Mouse (Mus musculus): Measurements from ENCODE around the gene Krt17. TPM values are rescaled to one million over a fixed set of nuclear protein-coding genes. Genes with fewer than 3 reads are reported as not detected.
"Not testable (repeated sequence)": the region's sequence is repeated elsewhere in the genome, so short reads cannot be mapped to it uniquely, and the experiment has no call there.

Gene Krt17
- polyA plus RNA-seq (2012; rRNA removed), result 1.9 and 2.2 TPM in 2 replicates

DNA sequence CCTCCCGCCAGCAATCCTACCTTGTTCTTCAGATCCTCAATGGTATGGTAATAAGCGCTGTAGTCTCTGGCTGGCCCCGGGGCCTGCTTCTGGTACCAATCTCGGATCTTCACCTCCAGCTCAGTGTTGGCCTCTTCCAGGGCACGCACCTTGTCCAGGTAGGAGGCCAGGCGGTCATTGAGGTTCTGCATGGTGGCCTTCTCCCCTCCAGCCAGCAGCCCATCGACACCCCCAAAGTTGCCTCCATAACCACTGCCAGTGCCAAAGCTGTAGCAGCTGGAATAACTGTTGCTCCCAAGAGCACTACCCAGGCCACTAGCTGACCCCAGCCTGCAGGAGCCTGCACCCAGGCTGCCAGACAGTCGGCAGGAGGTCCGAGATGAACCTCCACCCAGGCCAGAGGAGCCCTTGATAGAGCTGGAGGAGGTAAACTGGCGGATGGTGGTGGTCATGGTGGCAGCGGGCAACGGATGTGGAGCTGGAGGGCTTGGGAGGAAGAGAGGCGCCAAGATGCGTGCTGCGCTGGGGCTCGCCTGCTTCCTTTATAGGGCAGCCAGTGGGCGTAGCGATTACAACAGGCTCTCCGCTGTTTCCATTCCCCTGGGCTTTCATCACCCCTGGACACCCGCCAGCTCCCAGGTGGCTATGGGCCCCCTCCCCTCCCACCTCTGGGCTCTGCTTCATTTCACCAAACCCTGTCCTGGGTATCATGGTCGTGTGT is at the start of gene Krt17:
Gene Krt17, minus strand, starts transcription at position 516 of the 721 bp plus-strand sequence.
- no peak for DNase-seq (ENCODE audit: low read depth, low spot score)
- WGBS, result 74% methylated on average over 21 of the region's 21 CpGs

DNA sequence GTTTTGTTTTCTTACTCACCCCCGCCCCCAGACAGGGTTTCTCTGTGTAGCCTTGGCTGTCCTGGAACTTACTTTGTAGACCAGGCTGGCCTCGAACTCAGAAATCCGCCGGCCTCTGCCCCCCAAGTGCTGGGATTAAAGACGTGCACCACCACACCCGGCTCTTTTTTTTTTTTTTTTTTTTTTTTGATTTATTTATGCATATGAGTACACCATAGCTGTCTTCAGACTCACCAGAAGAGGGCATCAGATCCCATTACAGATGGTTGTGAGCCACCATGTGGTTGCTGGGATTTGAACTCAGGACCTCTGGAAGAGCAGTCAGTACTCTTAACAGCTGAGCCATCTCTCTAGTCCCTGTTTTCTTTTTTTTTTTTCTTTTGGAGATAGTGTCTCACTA is 47.8 kb upstream of the Krt17 start:
- 86% methylated on average over 5 of the region's 6 CpGs for WGBS
- DNase-seq (ENCODE audit: low read depth, low spot score), result not testable (repeated sequence)

DNA sequence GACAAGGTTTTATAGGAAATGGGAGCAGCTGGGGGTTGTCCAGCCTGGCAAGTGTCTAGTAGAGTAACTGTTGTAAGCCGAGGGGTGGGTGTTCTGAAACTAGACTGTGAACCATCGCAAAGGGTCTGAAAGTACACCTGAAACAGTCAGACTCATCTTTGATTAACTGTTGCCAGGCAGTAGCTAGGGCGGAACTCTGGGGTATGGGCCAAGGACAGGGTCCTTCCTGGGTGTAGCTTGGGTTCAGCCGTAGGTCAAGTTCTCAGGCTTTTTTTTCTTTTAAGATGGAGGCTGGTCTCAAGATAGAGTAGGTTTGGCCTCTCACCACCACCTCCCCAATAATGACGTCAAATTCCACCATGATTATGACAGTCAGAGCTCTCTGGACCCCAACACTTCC is 47.1 kb upstream of the Krt17 start:
- 74% methylated on average over 5 of the region's 5 CpGs for WGBS

DNA sequence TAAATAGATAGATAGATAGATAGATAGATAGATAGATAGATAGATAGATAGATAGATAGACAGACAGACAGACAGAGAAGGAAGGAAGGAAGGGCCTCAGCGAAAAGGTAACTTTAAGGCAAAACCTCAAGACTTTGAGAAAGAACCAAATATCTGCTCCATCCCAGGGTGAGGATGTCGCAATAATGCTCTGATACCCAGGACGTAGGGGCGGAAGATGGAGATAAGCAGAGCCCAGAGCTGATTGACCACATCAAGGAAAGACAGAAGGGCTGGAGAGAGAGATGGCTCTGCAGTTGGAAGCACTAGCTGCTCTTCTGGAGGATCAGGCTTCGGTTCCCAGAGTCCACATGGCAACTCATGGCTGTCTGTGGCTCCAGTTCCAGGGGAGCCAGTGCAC is 40.5 kb upstream of the Krt17 start:
- DNase-seq (ENCODE audit: low read depth, low spot score), result no peak

More for the DNA sequence above, 47.1 kb upstream of the Krt17 start:
- DNase-seq (ENCODE audit: low read depth, low spot score), result no peak

DNA sequence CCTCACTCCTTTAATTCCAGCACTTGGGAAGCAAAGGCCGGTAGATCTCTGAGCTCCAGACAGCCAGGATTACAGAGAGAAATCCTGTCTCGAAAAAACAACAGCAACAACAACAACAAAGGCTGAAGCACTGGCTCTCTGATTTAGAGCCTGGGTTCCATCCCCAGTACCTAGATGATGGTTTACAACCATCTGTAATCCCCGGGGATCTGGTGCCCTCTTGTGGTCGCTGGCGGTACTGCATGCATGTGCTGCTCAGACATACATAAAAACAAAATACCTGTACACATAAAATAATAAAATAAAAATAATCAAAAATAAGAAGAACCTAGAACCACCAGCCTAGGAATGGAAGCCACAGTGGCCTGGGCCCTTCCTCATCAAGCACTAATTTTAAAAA is 39.5 kb upstream of the Krt17 start:
- WGBS, result 8% methylated on average over 5 of the region's 5 CpGs
- no peak for DNase-seq (ENCODE audit: low read depth, low spot score)

More for the DNA sequence above, 40.5 kb upstream of the Krt17 start:
- WGBS, result 67% methylated on average over 5 of the region's 5 CpGs

GRCm38 (mm10) chr11:100298274-100299036 is 37.6 kb upstream of the Krt17 start:
- DNase-seq (ENCODE audit: low read depth, low spot score), result no peak
- whole genome bisulfite sequencing, result 19% methylated on average over 18 of the region's 18 CpGs

DNA sequence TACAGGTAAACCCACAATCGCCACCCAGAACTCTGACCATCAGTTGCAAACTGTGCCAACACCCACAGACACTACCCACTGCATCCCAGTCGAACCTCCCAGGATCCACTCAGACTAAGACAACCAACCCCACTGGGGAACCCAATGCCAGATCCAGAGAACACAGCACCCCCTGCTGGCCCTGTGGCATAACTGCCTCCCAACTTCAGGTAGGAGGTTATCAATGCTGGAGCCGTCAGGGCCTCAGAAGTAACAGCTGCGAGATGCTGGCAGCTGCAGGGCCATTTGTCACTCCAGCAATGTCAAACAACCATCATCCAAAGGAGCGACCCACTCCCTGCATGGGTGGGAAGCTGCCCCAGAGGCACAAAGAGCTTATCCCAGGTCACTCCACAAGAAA is 37.0 kb upstream of the Krt17 start:
- DNase-seq (ENCODE audit: low read depth, low spot score), result no peak
- 27% methylated on average over 5 of the region's 5 CpGs for WGBS

- peak; percentile 82 for DNase-seq (ENCODE audit: low read depth, low spot score)
- 2% methylated on average over 10 of the region's 10 CpGs for WGBS
Measured at GRCm38 (mm10) chr11:100295308-100295707, 34.5 kb upstream of the Krt17 start.

- DNase-seq (ENCODE audit: low read depth, low spot score), result no peak
- WGBS, result 80% methylated on average over 6 of the region's 6 CpGs
Measured at GRCm38 (mm10) chr11:100292884-100293283, 32.1 kb upstream of the Krt17 start.

GRCm38 (mm10) chr11:100290235-100290634 is 29.4 kb upstream of the Krt17 start:
- WGBS, result 20% methylated on average over 5 of the region's 5 CpGs
- DNase-seq (ENCODE audit: low read depth, low spot score), result no peak

- DNase-seq (ENCODE audit: low read depth, low spot score), result peak; percentile 92
- 27% methylated on average over 6 of the region's 6 CpGs for WGBS
Measured at GRCm38 (mm10) chr11:100288942-100289341, 28.1 kb upstream of the Krt17 start.

DNA sequence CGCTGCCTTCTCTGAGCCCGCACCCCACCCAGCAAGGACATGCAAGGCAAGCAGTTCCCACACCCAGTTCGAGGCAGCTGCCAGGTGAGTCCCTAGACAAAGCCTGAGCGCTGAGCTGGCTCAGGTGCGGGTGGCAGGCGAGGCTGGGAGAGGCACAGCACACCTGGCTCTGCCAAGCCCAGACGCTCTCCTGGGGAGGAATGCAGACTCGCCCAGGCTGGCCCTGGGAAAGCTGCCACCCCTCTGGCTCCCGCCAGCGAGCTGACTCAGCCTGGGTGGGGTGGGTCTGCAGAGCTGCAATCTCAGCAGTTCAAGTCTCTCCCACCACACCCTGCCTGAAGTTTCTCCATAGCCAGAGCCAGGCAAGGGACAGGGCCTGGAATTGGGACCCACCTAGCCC is 26.2 kb upstream of the Krt17 start:
- peak; percentile 90 for DNase-seq (ENCODE audit: low read depth, low spot score)
- WGBS, result 9% methylated on average over 10 of the region's 10 CpGs

DNA sequence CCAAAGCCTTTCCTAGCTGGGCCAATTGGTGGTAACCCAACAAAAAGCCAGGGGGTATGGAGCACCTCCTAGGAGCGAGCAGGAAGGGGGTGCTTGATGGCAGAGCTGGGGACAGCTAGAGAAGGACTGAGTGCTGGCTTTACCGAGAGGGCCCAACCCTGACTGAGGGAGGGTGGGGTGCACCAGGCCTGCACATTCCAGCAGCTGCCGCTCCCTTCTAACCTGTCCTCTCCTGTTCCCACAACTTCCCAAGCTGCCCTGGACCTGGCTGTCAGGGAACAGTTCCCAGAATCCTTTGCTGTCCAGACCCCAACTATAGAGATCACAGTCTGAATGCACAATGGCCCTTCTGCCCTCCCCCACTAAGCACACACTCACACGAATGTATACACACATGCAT is 24.2 kb upstream of the Krt17 start:
- 29% methylated on average over 4 of the region's 4 CpGs for WGBS

GRCm38 (mm10) chr11:100282549-100282948 is 21.7 kb upstream of the Krt17 start:
- 25% methylated on average over 10 of the region's 10 CpGs for WGBS
- DNase-seq (ENCODE audit: low read depth, low spot score), result peak; percentile 78

More for the DNA sequence above, 24.2 kb upstream of the Krt17 start:
- no peak for DNase-seq (ENCODE audit: low read depth, low spot score)

DNA sequence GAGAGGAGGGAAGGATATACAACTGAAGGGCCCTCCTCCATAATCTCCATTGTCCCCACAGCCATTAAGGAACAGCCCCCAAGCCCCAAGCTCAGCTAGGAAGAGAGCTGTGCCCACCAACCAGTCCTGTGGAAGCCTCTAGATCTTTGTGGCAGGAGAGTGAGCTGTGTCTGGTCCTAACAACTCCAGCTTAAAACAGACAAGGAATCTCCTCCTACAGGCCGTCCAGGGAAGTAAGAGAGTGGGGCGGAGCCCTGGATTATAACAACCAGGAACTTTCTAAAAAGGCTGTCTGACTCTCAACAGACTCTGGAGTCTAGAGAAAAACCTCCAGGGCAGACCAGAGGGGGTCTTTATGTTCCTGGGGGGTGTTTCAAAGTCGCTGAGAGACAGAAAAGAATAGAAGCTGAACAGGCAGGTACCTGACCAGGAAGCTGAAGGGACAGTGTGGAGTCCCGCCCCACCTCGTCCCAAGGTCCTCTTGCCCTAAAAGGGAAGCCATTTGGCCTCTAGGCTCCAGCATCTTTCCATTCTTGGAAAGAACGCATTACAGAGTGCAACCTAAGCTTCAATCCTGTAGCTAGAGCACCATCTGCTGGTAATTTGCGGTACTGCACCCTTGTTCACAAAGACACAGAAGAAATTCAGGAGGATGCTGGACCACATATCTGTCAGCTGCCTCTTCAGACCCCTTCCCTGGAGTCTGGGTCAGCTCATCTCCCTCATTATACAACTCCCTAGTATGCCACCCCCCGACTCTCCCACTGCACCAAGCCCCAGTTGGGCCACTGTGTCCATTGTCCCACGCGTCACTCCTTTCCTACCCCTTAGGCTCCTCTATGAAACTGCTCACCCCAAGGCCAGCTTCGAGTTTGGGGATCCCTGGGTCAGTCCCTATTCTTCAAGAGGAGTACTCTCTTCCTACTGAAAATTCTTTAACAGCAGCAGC is 21.0 kb upstream of the Krt17 start:
- WGBS, result 20% methylated on average over 11 of the region's 11 CpGs
- no peak for DNase-seq (ENCODE audit: low read depth, low spot score)

DNA sequence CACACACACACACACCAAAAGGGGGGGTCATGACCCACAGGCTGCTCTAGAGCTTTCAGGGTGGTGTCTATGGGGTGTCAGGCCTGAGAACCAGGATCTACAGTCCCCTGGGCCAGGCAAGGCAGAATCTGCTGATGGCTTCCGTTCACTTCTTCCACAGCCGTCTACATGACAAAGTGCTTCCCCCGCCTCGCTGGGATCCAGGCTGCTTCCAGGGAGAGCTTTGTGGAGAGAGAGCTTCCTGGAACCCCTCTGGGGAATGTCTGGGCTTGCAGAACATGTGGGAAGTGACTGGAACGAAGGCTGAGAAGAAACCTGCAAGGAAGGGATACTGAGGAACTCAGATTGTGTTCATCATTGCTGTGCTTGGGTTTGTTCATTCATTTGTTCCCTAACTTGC is 17.9 kb upstream of the Krt17 start:
- WGBS, result 69% methylated on average over 5 of the region's 5 CpGs
- DNase-seq (ENCODE audit: low read depth, low spot score), result no peak

GRCm38 (mm10) chr11:100277726-100278480 is 17.1 kb upstream of the Krt17 start:
- no peak for DNase-seq (ENCODE audit: low read depth, low spot score)
- WGBS, result 39% methylated on average over 15 of the region's 15 CpGs

DNA sequence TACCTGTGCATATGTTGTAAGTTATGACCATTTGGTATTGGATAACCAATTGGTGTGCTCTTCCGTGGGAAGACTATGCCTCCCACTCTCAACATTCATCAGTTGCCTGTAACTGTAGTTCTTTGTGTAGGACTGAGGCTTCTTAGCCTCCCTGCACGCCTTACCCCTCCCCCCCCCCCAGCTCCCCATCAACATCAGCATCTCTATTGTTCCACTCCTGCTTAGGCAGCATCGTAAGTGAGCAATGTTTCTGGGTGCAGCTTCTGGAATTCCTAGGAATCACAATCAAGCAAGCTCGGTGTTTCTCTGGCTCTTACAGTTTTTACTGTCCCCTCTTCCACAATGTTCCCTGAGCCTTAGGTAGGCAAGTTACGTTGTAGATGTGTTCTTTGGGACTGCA is 14.6 kb upstream of the Krt17 start:
- no peak for DNase-seq (ENCODE audit: low read depth, low spot score)
- 59% methylated on average over 5 of the region's 5 CpGs for WGBS

DNA sequence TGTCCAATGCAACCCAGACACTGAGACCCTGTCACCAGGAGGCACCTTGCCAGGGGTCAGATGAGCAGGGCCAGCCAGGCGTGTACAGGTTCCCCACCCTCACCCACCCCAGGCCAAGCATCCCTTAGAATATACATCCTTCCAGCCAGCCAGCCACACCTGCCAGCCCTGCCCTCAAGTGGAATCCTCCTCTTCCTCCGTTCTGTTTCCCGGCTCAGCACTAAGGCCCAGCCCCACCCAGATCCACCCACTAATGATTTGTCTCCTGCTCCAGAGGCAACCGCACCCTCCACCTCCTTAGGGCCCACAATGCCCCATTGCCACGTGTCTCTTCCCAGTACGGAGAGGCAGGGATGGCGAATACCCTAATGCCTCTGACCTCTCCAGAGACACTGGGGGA is 13.9 kb upstream of the Krt17 start:
- DNase-seq (ENCODE audit: low read depth, low spot score), result no peak
- WGBS, result 35% methylated on average over 7 of the region's 7 CpGs
